8 mouse cellular contexts compared by ENCODE assay signal in genomic region chrX:104199611-104200387, GRCm38 (mm10). TPM values are rescaled to one million over a fixed set of nuclear protein-coding genes. Genes with fewer than 3 reads are reported as not detected.
DNase-seq lines count a peak whose midpoint lies in the region; ATAC-seq and TF ChIP-seq lines count a peak whose summit lies in the region.

No protein-coding gene starts in this region.

- H3K27me3 ChIP-seq in thymus, adult 2 months (ENCODE audit: control insufficient read depth, insufficient read depth, low read length) = peaks cover 19% of the 10 kb centered on the region; the same call in 1 of the 2 replicates
- peaks cover 10% of the 10 kb centered on the region for H3K27me3 ChIP-seq in heart, embryonic 16.5 days (ENCODE audit: control insufficient read depth, insufficient read depth, low read length)
- peaks cover 48% of the 10 kb centered on the region for H3K27me3 ChIP-seq in liver, embryonic 14.5 days (ENCODE audit: control insufficient read depth, insufficient read depth, low read length)
- H3K27me3 ChIP-seq in neural tube, embryonic 15.5 days (replicated peaks) = 0 out of 2 replicates have a peak, but pooled peaks cover 8% of the 10 kb centered on the region

- H3K4me1 ChIP-seq in thymus, adult 2 months (replicated peaks; ENCODE audit: control insufficient read depth, insufficient read depth, low read length) = peaks cover 8% of the 10 kb centered on the region
- no peaks in the 10 kb centered on the region for H3K4me1 ChIP-seq in embryonic fibroblast, embryonic 13.5 days (ENCODE audit: control insufficient read depth, insufficient read depth, low read length)
- no peaks in the 10 kb centered on the region for H3K4me1 ChIP-seq in heart, embryonic 16.5 days (ENCODE audit: control insufficient read depth, insufficient read depth, low read length)
- H3K4me1 ChIP-seq in liver, embryonic 14.5 days (replicated peaks; ENCODE audit: control insufficient read depth in 2 of 2, insufficient read depth in 2 of 2, low read length in 1 of 2) = no peaks in the 10 kb centered on the region
- H3K4me1 ChIP-seq in neural tube, embryonic 15.5 days = 0 out of 2 replicates have a peak, but pooled peaks cover 4% of the 10 kb centered on the region

- H3K4me2 ChIP-seq in heart, embryonic 16.5 days (ENCODE audit: low read depth, low read length) = peak overlapping the region; percentile 77
- peak overlapping the region; percentile 53 for H3K4me2 ChIP-seq in liver, embryonic 14.5 days (ENCODE audit: low read depth)
- H3K4me2 ChIP-seq in neural tube, embryonic 15.5 days = peak overlapping the region; percentile 60

- no peak overlapping the region for H3K27ac ChIP-seq in thymus, adult 2 months (ENCODE audit: control insufficient read depth, insufficient read depth, low read length)
- no peak overlapping the region for H3K27ac ChIP-seq in embryonic fibroblast, embryonic 13.5 days (ENCODE audit: insufficient read depth, low read length)
- peak overlapping the region; percentile 59; the same call in 1 of the 2 replicates for H3K27ac ChIP-seq in heart, embryonic 16.5 days (ENCODE audit: low read length)
- no peak overlapping the region for H3K27ac ChIP-seq in liver, embryonic 14.5 days
- H3K27ac ChIP-seq in neural tube, embryonic 15.5 days (replicated peaks) = peak overlapping the region; percentile 95

- ATAC-seq in heart, embryonic 16.5 days (replicated peaks; ENCODE audit: extremely low read depth, insufficient read depth, low FRiP score) = peak; percentile 53
- no peak for ATAC-seq in liver, embryonic 14.5 days (ENCODE audit: insufficient read depth)
- ATAC-seq in neural tube, embryonic 15.5 days (ENCODE audit: low FRiP score) = peak; percentile 14

- H3K9ac ChIP-seq in heart, embryonic 16.5 days (ENCODE audit: low read length) = peak overlapping the region; percentile 72
- no peak overlapping the region for H3K9ac ChIP-seq in liver, embryonic 14.5 days (replicated peaks)
- H3K9ac ChIP-seq in neural tube, embryonic 15.5 days (replicated peaks) = peak overlapping the region; percentile 57

- no peaks in the 10 kb centered on the region for H3K36me3 ChIP-seq in thymus, adult 2 months (ENCODE audit: control insufficient read depth, insufficient read depth, low read length)
- no peaks in the 10 kb centered on the region for H3K36me3 ChIP-seq in heart, embryonic 16.5 days (ENCODE audit: control insufficient read depth, insufficient read depth)
- H3K36me3 ChIP-seq in liver, embryonic 14.5 days (replicated peaks; ENCODE audit: control insufficient read depth, insufficient read depth, low read depth) = no peaks in the 10 kb centered on the region
- no peaks in the 10 kb centered on the region for H3K36me3 ChIP-seq in neural tube, embryonic 15.5 days

- no peak for TF ChIP-seq CTCF in thymus, adult 2 months (IDR thresholded peaks at IDR 0.05; ENCODE audit: borderline replicate concordance, control insufficient read depth, extremely low read depth, insufficient read depth, low read length, poor library complexity)
- TF ChIP-seq CTCF in embryonic fibroblast, embryonic 13.5 days (IDR thresholded peaks at IDR 0.05; ENCODE audit: borderline replicate concordance, insufficient read depth, low read length) = no peak
- TF ChIP-seq CTCF in liver, embryonic 14.5 days (IDR thresholded peaks at IDR 0.05; ENCODE audit: low read depth) = no peak

- TF ChIP-seq POLR2A in thymus, adult 2 months (IDR thresholded peaks at IDR 0.05; ENCODE audit: control insufficient read depth, extremely low read depth, insufficient read depth, low read length, poor library complexity) = no peak
- no peak for TF ChIP-seq POLR2A in embryonic fibroblast, embryonic 13.5 days (IDR thresholded peaks at IDR 0.05; ENCODE audit: low read depth, low read length)

- peak overlapping the region; percentile 48 for H3K4me3 ChIP-seq in thymus, adult 2 months (ENCODE audit: control insufficient read depth, insufficient read depth, low read length)
- H3K4me3 ChIP-seq in embryonic fibroblast, embryonic 13.5 days (ENCODE audit: insufficient read depth, low read length) = peak overlapping the region; percentile 53
- peak overlapping the region; percentile 62 for H3K4me3 ChIP-seq in heart, embryonic 16.5 days (ENCODE audit: low read length)
- peak overlapping the region in 1 of 2 experiments; percentile 38; a peak in 2 of 4 replicates for H3K4me3 ChIP-seq in liver, embryonic 14.5 days (ENCODE audit: insufficient read depth in 1 of 2, low read depth in 2 of 2, low read length in 2 of 2)
- H3K4me3 ChIP-seq in neural tube, embryonic 15.5 days (replicated peaks) = peak overlapping the region; percentile 59

- WGBS in thymus, adult 2 months = 1% methylated on average over 51 of the region's 100 CpGs
- 26% methylated on average over 40 of the region's 100 CpGs for WGBS in heart, embryonic 16.5 days
- WGBS in liver, embryonic 14.5 days (ENCODE audit: insufficient replicate concordance) = 19% methylated on average over 40 of the region's 100 CpGs
- WGBS in neural tube, embryonic 15.5 days = 34% methylated on average over 45 of the region's 100 CpGs

- DNase-seq in thymus, adult 2 months = no peak
- DNase-seq in thymus, postnatal 0 days (ENCODE audit: low spot score) = no peak
- DNase-seq in kidney, postnatal 14 days = peak; percentile 57
- no peak for DNase-seq in liver, embryonic 14.5 days (ENCODE audit: low read depth in 3 of 3, low spot score in 3 of 3)
- peak; percentile 11 for DNase-seq in thymus, postnatal 25 days

- H3K9me3 ChIP-seq in heart, embryonic 16.5 days (replicated peaks; ENCODE audit: control insufficient read depth, low read length) = no peaks in the 10 kb centered on the region
- H3K9me3 ChIP-seq in liver, embryonic 14.5 days (ENCODE audit: control insufficient read depth, low read length) = no peaks in the 10 kb centered on the region
- H3K9me3 ChIP-seq in neural tube, embryonic 15.5 days (replicated peaks) = no peaks in the 10 kb centered on the region

- TF ChIP-seq EP300 in liver, embryonic 14.5 days (IDR thresholded peaks at IDR 0.05; ENCODE audit: low read depth) = no peak

RNA-seq across cellular contexts. Expression of gene Nexmif, which starts 1.2 kb away (rescaled TPM):
- 0.03 and 0.06 TPM in 2 replicates for polyA plus RNA-seq in thymus, adult 2 months (2012; rRNA removed)
- 0.09 and 0.10 TPM in 2 replicates for polyA plus RNA-seq in thymus, postnatal 0 days (2015; fragmentation: Nextera tagmentation; extraction: Ambion mirVana)
- 2.1 and 2.4 TPM in 2 replicates for polyA plus RNA-seq in embryonic fibroblast, embryonic 13.5 days (2011; ENCODE audit: insufficient read length, low read depth, missing spikeins)
- polyA plus RNA-seq in heart, embryonic 16.5 days (2015; fragmentation: Nextera tagmentation; extraction: Ambion mirVana) = 1.0 and 2.0 TPM in 2 replicates
- polyA plus RNA-seq in liver, embryonic 14.5 days (2012; rRNA removed) = under 0.01 and 0.01 TPM in 2 replicates
- polyA plus RNA-seq in liver, embryonic 14.5 days (2014; fragmentation: Nextera tagmentation; extraction: Ambion mirVana) = not detected in 2 replicates
- polyA plus RNA-seq in neural tube, embryonic 15.5 days (2015; fragmentation: Nextera tagmentation; extraction: Ambion mirVana) = 11.4 and 13.8 TPM in 2 replicates

Comparison
In these comparisons a context has a peak if more than half of its experiments do, and no peak if none do; other contexts are left out.
1. DNase-seq: peak in kidney, postnatal 14 days (single experiment) and thymus, postnatal 25 days (single experiment); none in thymus, adult 2 months (single experiment), thymus, postnatal 0 days (single experiment) and liver, embryonic 14.5 days (0 of 3).
2. H3K27ac ChIP-seq: peak in heart, embryonic 16.5 days (single experiment) and neural tube, embryonic 15.5 days (single experiment); none in thymus, adult 2 months (single experiment), embryonic fibroblast, embryonic 13.5 days (single experiment) and liver, embryonic 14.5 days (single experiment).
3. Peak in every context shown above with its lines, with median percentiles within 50 percentile points of each other: H3K4me2 ChIP-seq.